Comparison of ENCODE assay signal across 8 mouse cellular contexts in genomic region chr10:3740504-3741388, GRCm38 (mm10). TPM values are rescaled to one million over a fixed set of nuclear protein-coding genes. Genes with fewer than 3 reads are reported as not detected.
DNase-seq lines count a peak whose midpoint lies in the region; ATAC-seq and TF ChIP-seq lines count a peak whose summit lies in the region.

No protein-coding gene starts in this region.

- no peak for TF ChIP-seq EP300 in heart, postnatal 0 days (IDR thresholded peaks at IDR 0.05; ENCODE audit: low read depth)

- H3K4me3 ChIP-seq in G1E (ENCODE audit: low read depth, low read length), result no peak overlapping the region
- H3K4me3 ChIP-seq in bone marrow macrophage, adult 2 months (ENCODE audit: insufficient read depth, low read length), result peak overlapping the region; percentile 76
- H3K4me3 ChIP-seq in forebrain, embryonic 11.5 days (ENCODE audit: low read depth, low read length), result peak overlapping the region; percentile 58
- H3K4me3 ChIP-seq in heart, postnatal 0 days (ENCODE audit: low read depth, low read length), result peak overlapping the region; percentile 63
- H3K4me3 ChIP-seq in lung, embryonic 14.5 days (ENCODE audit: low read depth, low read length), result peak overlapping the region; percentile 70
- H3K4me3 ChIP-seq in olfactory bulb, adult 2 months (ENCODE audit: insufficient read depth, low read depth, low read length), result peak overlapping the region; percentile 56

- H3K27me3 ChIP-seq in G1E (ENCODE audit: insufficient read depth, low read length), result peaks cover 5% of the 10 kb centered on the region; the same call in 1 of the 2 replicates
- no peaks in the 10 kb centered on the region for H3K27me3 ChIP-seq in forebrain, embryonic 11.5 days (ENCODE audit: control insufficient read depth, insufficient read depth, low read length)
- no peaks in the 10 kb centered on the region for H3K27me3 ChIP-seq in heart, postnatal 0 days (ENCODE audit: control insufficient read depth, insufficient read depth, low read length)
- no peaks in the 10 kb centered on the region for H3K27me3 ChIP-seq in lung, embryonic 14.5 days (ENCODE audit: insufficient read depth, low read length)

- H3K9me3 ChIP-seq in G1E (replicated peaks), result 0 out of 2 replicates have a peak, but pooled peaks cover 2% of the 10 kb centered on the region
- H3K9me3 ChIP-seq in forebrain, embryonic 11.5 days (ENCODE audit: control insufficient read depth, low read length), result no peaks in the 10 kb centered on the region
- no peaks in the 10 kb centered on the region for H3K9me3 ChIP-seq in heart, postnatal 0 days (replicated peaks; ENCODE audit: control insufficient read depth, low read length)
- no peaks in the 10 kb centered on the region for H3K9me3 ChIP-seq in lung, embryonic 14.5 days (ENCODE audit: low read depth, low read length)

- peak overlapping the region; percentile 94 for H3K4me2 ChIP-seq in forebrain, embryonic 11.5 days (ENCODE audit: low read depth, low read length, severe bottlenecking)
- H3K4me2 ChIP-seq in heart, postnatal 0 days (ENCODE audit: low read depth, low read length), result peak overlapping the region; percentile 90
- peak overlapping the region; percentile 96 for H3K4me2 ChIP-seq in lung, embryonic 14.5 days

- H3K4me1 ChIP-seq in G1E (ENCODE audit: insufficient read depth, low read depth, low read length), result no peaks in the 10 kb centered on the region
- no peaks in the 10 kb centered on the region for H3K4me1 ChIP-seq in bone marrow macrophage, adult 2 months (ENCODE audit: control insufficient read depth, insufficient read depth, low read length)
- H3K4me1 ChIP-seq in forebrain, embryonic 11.5 days (replicated peaks; ENCODE audit: control insufficient read depth, insufficient read depth, low read length), result 0 out of 2 replicates have a peak, but pooled peaks cover 2% of the 10 kb centered on the region
- H3K4me1 ChIP-seq in heart, postnatal 0 days (ENCODE audit: control insufficient read depth, insufficient read depth), result no peaks in the 10 kb centered on the region
- H3K4me1 ChIP-seq in lung, embryonic 14.5 days (ENCODE audit: insufficient read depth), result 0 out of 2 replicates have a peak, but pooled peaks cover 3% of the 10 kb centered on the region
- peaks cover 4% of the 10 kb centered on the region; the same call in 1 of the 2 replicates for H3K4me1 ChIP-seq in olfactory bulb, adult 2 months (ENCODE audit: control insufficient read depth, insufficient read depth, low read length)

- no peak for DNase-seq in G1E (ENCODE audit: low spot score)
- peak; percentile 84 for DNase-seq in forebrain, embryonic 11.5 days (ENCODE audit: low spot score)
- DNase-seq in heart, postnatal 0 days (ENCODE audit: low spot score), result peak; percentile 91
- DNase-seq in kidney, postnatal 36 days, result peak; percentile 66 to 69
- DNase-seq in lung, embryonic 14.5 days, result peak; percentile 84
- DNase-seq in yolk sac, embryonic 10.5 days (ENCODE audit: low spot score), result peak; percentile 62

- WGBS in forebrain, embryonic 11.5 days, result under 1% methylated on average over 36 of the region's 47 CpGs
- under 1% methylated on average over 36 of the region's 47 CpGs for whole genome bisulfite sequencing in heart, postnatal 0 days
- 0% methylated on average over 35 of the region's 47 CpGs for WGBS in lung, embryonic 14.5 days
- 1% methylated on average over 37 of the region's 47 CpGs for WGBS in olfactory bulb, adult 2 months

- no peak for TF ChIP-seq POLR2A in bone marrow macrophage, adult 2 months (IDR thresholded peaks at IDR 0.05; ENCODE audit: borderline replicate concordance, low read depth, low read length)
- TF ChIP-seq POLR2A in olfactory bulb, adult 2 months (IDR thresholded peaks at IDR 0.05; ENCODE audit: insufficient read depth, low read depth, low read length), result no peak

- 0 out of 2 replicates have a peak, but pooled peaks have one; percentile 28 for ATAC-seq in G1E (ENCODE audit: extremely low read depth, insufficient number of reproducible peaks, low FRiP score, poor library complexity, severe bottlenecking)
- peak; percentile 86 for ATAC-seq in forebrain, embryonic 11.5 days (replicated peaks; ENCODE audit: low FRiP score)
- ATAC-seq in heart, postnatal 0 days (ENCODE audit: insufficient read depth, low read depth), result peak; percentile 72
- ATAC-seq in lung, embryonic 14.5 days (ENCODE audit: insufficient read depth), result peak; percentile 79

- no peak overlapping the region for H3K27ac ChIP-seq in bone marrow macrophage, adult 2 months (ENCODE audit: insufficient read depth, low read depth, low read length)
- peak overlapping the region; percentile 65 for H3K27ac ChIP-seq in forebrain, embryonic 11.5 days (ENCODE audit: low read depth, low read length)
- peak overlapping the region; percentile 92 for H3K27ac ChIP-seq in heart, postnatal 0 days (ENCODE audit: low read depth)
- H3K27ac ChIP-seq in lung, embryonic 14.5 days (ENCODE audit: low read depth), result peak overlapping the region; percentile 91
- no peak overlapping the region for H3K27ac ChIP-seq in olfactory bulb, adult 2 months (ENCODE audit: insufficient read depth, low read depth, low read length)

- H3K36me3 ChIP-seq in G1E (replicated peaks), result no peaks in the 10 kb centered on the region
- H3K36me3 ChIP-seq in forebrain, embryonic 11.5 days (ENCODE audit: control insufficient read depth, insufficient read depth, low read length), result no peaks in the 10 kb centered on the region
- no peaks in the 10 kb centered on the region for H3K36me3 ChIP-seq in heart, postnatal 0 days (replicated peaks; ENCODE audit: control insufficient read depth, insufficient read depth, low read length)
- H3K36me3 ChIP-seq in lung, embryonic 14.5 days (ENCODE audit: insufficient read depth), result no peaks in the 10 kb centered on the region

- TF ChIP-seq CTCF in G1E (IDR thresholded peaks at IDR 0.05; ENCODE audit: low read depth, low read length), result no peak
- TF ChIP-seq CTCF in bone marrow macrophage, adult 2 months (IDR thresholded peaks at IDR 0.05; ENCODE audit: low read depth, low read length), result peak; percentile 31; the same call in 1 of the 2 replicates
- TF ChIP-seq CTCF in heart, postnatal 0 days (IDR thresholded peaks at IDR 0.05; ENCODE audit: low read depth), result peak; percentile 69
- peak; percentile 80 for TF ChIP-seq CTCF in lung, embryonic 14.5 days (IDR thresholded peaks at IDR 0.05; ENCODE audit: low read depth)
- TF ChIP-seq CTCF in olfactory bulb, adult 2 months (IDR thresholded peaks at IDR 0.05; ENCODE audit: insufficient read depth, low read depth, low read length), result no peak

- peak overlapping the region; percentile 69 for H3K9ac ChIP-seq in forebrain, embryonic 11.5 days (ENCODE audit: low read length)
- peak overlapping the region; percentile 68 for H3K9ac ChIP-seq in heart, postnatal 0 days (replicated peaks; ENCODE audit: low read depth, low read length)
- peak overlapping the region; percentile 76 for H3K9ac ChIP-seq in lung, embryonic 14.5 days

RNA-seq across cellular contexts. Expression of gene Plekhg1, which starts 0.6 kb away (rescaled TPM):
- total RNA-seq in G1E (2014; fragmentation: Nextera tagmentation), result 1.6 and 2.1 TPM in 2 replicates
- 1.8 TPM in 2 replicates for total RNA-seq in G1E (2017)
- 0.10 and 0.15 TPM in 2 replicates for polyA plus RNA-seq in G1E (2012)
- 3.9 and 5.5 TPM in 2 replicates for polyA plus RNA-seq in bone marrow macrophage, adult 2 months (2012; ENCODE audit: insufficient read depth, insufficient read length, missing spikeins)
- 15.7 and 16.8 TPM in 2 replicates for polyA plus RNA-seq in forebrain, embryonic 11.5 days (2014; fragmentation: Nextera tagmentation; extraction: Ambion mirVana)
- 12.9 and 14.3 TPM in 2 replicates for total RNA-seq in heart, postnatal 0 days (2014; rRNA removed; ENCODE audit: low replicate concordance)
- polyA plus RNA-seq in heart, postnatal 0 days (2015; fragmentation: Nextera tagmentation; extraction: Ambion mirVana), result 4.1 and 5.5 TPM in 2 replicates
- 12.4 and 12.8 TPM in 2 replicates for polyA plus RNA-seq in lung, embryonic 14.5 days (2014; fragmentation: Nextera tagmentation; extraction: Ambion mirVana)
- not detected in 2 replicates for polyA plus RNA-seq in olfactory bulb, adult 2 months (2012; ENCODE audit: insufficient read depth, insufficient read length, low replicate concordance, missing spikeins)

Comparison
In these comparisons a context has a peak if more than half of its experiments do, and no peak if none do; other contexts are left out.
1. ATAC-seq: peak in every context shown above with its lines; median percentile 86 in forebrain, embryonic 11.5 days; 79 in lung, embryonic 14.5 days; 72 in heart, postnatal 0 days; 28 in G1E.
2. CTCF ChIP-seq: peak in bone marrow macrophage, adult 2 months (single experiment), heart, postnatal 0 days (single experiment) and lung, embryonic 14.5 days (single experiment); none in G1E (single experiment) and olfactory bulb, adult 2 months (single experiment).
3. H3K27ac ChIP-seq: peak in forebrain, embryonic 11.5 days (single experiment), heart, postnatal 0 days (single experiment) and lung, embryonic 14.5 days (single experiment); none in bone marrow macrophage, adult 2 months (single experiment) and olfactory bulb, adult 2 months (single experiment).
4. Peak in every context shown above with its lines, with median percentiles within 50 percentile points of each other: H3K4me2 ChIP-seq and H3K9ac ChIP-seq.